In the genomic region with DNA sequence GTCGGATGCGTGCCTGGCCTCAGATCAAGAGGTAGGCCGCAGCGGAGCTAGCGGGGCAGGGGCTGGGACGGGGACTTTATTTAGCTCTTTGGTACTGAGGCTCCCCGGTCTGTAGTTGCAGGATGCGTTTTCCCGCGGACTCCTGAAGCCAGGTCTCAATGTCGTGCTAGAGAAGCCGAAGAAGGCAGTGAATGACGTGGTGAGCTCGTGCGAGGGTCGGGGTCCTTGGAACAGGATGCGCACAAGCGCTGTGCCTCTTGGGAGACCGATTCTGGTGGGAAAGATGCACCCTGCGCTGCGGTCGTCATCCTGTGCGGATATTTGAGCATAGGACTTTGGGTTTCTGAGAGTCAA, we compare ENCODE assay signal across 8 mouse cellular contexts. TPM values are rescaled to one million over a fixed set of nuclear protein-coding genes. Genes with fewer than 3 reads are reported as not detected.
DNase-seq lines count a peak whose midpoint lies in the region; ATAC-seq and TF ChIP-seq lines count a peak whose summit lies in the region.

No protein-coding gene starts in this region.

- TF ChIP-seq EP300 in CH12.LX (IDR thresholded peaks at IDR 0.05; ENCODE audit: low read length), result no peak
- no peak for TF ChIP-seq EP300 in liver, embryonic 14.5 days (IDR thresholded peaks at IDR 0.05; ENCODE audit: low read depth)

- H3K9ac ChIP-seq in CH12.LX (ENCODE audit: insufficient read depth, low read depth), result peak overlapping the region; percentile 70
- peak overlapping the region; percentile 74 for H3K9ac ChIP-seq in forebrain, embryonic 12.5 days
- peak overlapping the region; percentile 74 for H3K9ac ChIP-seq in liver, embryonic 14.5 days (replicated peaks)

- H3K4me3 ChIP-seq in heart, embryonic 10.5 days, result peak overlapping the region; percentile 80
- H3K4me3 ChIP-seq in CH12.LX (replicated peaks in 1 of 3; ENCODE audit: low read depth in 2 of 3, low read length in 2 of 3, poor library complexity in 1 of 3), result peak overlapping the region; percentile 78 to 97 (median 93)
- H3K4me3 ChIP-seq in forebrain, embryonic 12.5 days (replicated peaks), result peak overlapping the region; percentile 78
- H3K4me3 ChIP-seq in liver, embryonic 14.5 days (ENCODE audit: insufficient read depth in 1 of 2, low read depth in 2 of 2, low read length in 2 of 2), result peak overlapping the region; percentile 73 to 78

- peak overlapping the region; percentile 74 for H3K27ac ChIP-seq in heart, embryonic 10.5 days
- H3K27ac ChIP-seq in CH12.LX (ENCODE audit: insufficient read depth, low read depth), result 0 out of 2 replicates have a peak overlapping the region, but pooled peaks have one; percentile 11
- peak overlapping the region; percentile 25; the same call in 1 of the 2 replicates for H3K27ac ChIP-seq in forebrain, embryonic 12.5 days
- H3K27ac ChIP-seq in liver, embryonic 14.5 days, result no peak overlapping the region

- H3K9me3 ChIP-seq in heart, embryonic 10.5 days, result 0 out of 2 replicates have a peak, but pooled peaks cover 4% of the 10 kb centered on the region
- H3K9me3 ChIP-seq in CH12.LX (replicated peaks; ENCODE audit: low read length), result peaks cover 22% of the 10 kb centered on the region
- peaks cover 5% of the 10 kb centered on the region for H3K9me3 ChIP-seq in forebrain, embryonic 12.5 days
- H3K9me3 ChIP-seq in liver, embryonic 14.5 days (ENCODE audit: control insufficient read depth, low read length), result no peaks in the 10 kb centered on the region

- peak overlapping the region; percentile 88 for H3K4me2 ChIP-seq in CH12.LX (ENCODE audit: insufficient read depth, low read depth, poor library complexity, severe bottlenecking)
- H3K4me2 ChIP-seq in forebrain, embryonic 12.5 days, result peak overlapping the region; percentile 94
- peak overlapping the region; percentile 84 for H3K4me2 ChIP-seq in liver, embryonic 14.5 days (ENCODE audit: low read depth)

- ATAC-seq in forebrain, embryonic 12.5 days (ENCODE audit: low FRiP score), result peak; percentile 39
- peak; percentile 27 for ATAC-seq in liver, embryonic 14.5 days (ENCODE audit: insufficient read depth)

- peaks cover 10% of the 10 kb centered on the region for H3K4me1 ChIP-seq in heart, embryonic 10.5 days
- peaks cover 5 to 11% of the 10 kb centered on the region in 2 experiments for H3K4me1 ChIP-seq in CH12.LX (ENCODE audit: control insufficient read depth in 1 of 2, insufficient read depth in 2 of 2)
- H3K4me1 ChIP-seq in forebrain, embryonic 12.5 days, result peaks cover 11% of the 10 kb centered on the region
- peaks cover 7 to 12% of the 10 kb centered on the region in 2 experiments; a peak in 3 of 4 replicates for H3K4me1 ChIP-seq in liver, embryonic 14.5 days (replicated peaks; ENCODE audit: control insufficient read depth in 2 of 2, insufficient read depth in 2 of 2, low read length in 1 of 2)

- no peak for TF ChIP-seq RAD21 in CH12.LX (IDR thresholded peaks at IDR 0.05; ENCODE audit: low read depth, low read length)

- WGBS in heart, embryonic 10.5 days, result under 1% methylated on average over 23 of the region's 23 CpGs
- WGBS in forebrain, embryonic 12.5 days, result under 1% methylated on average over 23 of the region's 23 CpGs
- under 1% methylated on average over 23 of the region's 23 CpGs for whole genome bisulfite sequencing in liver, embryonic 14.5 days (ENCODE audit: insufficient replicate concordance)

- DNase-seq in heart, embryonic 10.5 days (ENCODE audit: low spot score), result no peak
- no peak for DNase-seq in heart, adult 9 months (ENCODE audit: low spot score in 2 of 2)
- peak; percentile 25 for DNase-seq in CH12.LX (ENCODE audit: extremely low read depth)
- no peak for DNase-seq in liver, embryonic 14.5 days (ENCODE audit: low read depth in 3 of 3, low spot score in 3 of 3)
- no peak for DNase-seq in urinary bladder, adult 2 months (ENCODE audit: low spot score)
- no peak for DNase-seq in cerebellum, adult 11 months
- no peak for DNase-seq in cerebellum, adult 9-10 months

- no peak for TF ChIP-seq CTCF in CH12.LX (conservative IDR thresholded peaks at IDR 0.05 in 1 of 2, IDR thresholded peaks at IDR 0.05 in 1 of 2; ENCODE audit: low read depth in 2 of 2, low read length in 2 of 2)
- no peak for TF ChIP-seq CTCF in liver, embryonic 14.5 days (IDR thresholded peaks at IDR 0.05; ENCODE audit: low read depth)

- in situ Hi-C loops in CH12.LX (cut with MboI; ENCODE audit: low pct_ligation_motif_present, low pct_unique_long_range_greater_than_20kb, low sequenced_read_pairs), result no loop called here

- no peaks in the 10 kb centered on the region for H3K27me3 ChIP-seq in heart, embryonic 10.5 days (ENCODE audit: insufficient read depth, poor library complexity, severe bottlenecking)
- peaks cover 11% of the 10 kb centered on the region for H3K27me3 ChIP-seq in CH12.LX (replicated peaks)
- no peaks in the 10 kb centered on the region for H3K27me3 ChIP-seq in forebrain, embryonic 12.5 days
- no peaks in the 10 kb centered on the region for H3K27me3 ChIP-seq in liver, embryonic 14.5 days (ENCODE audit: control insufficient read depth, insufficient read depth, low read length)

- TF ChIP-seq POLR2A in CH12.LX (IDR thresholded peaks at IDR 0.05; ENCODE audit: low read depth, low read length), result no peak

- H3K36me3 ChIP-seq in heart, embryonic 10.5 days, result peaks cover 32% of the 10 kb centered on the region
- peaks cover 30 to 33% of the 10 kb centered on the region in 2 experiments for H3K36me3 ChIP-seq in CH12.LX (replicated peaks in 1 of 2; ENCODE audit: control insufficient read depth in 1 of 2, insufficient read depth in 1 of 2, low read length in 1 of 2)
- H3K36me3 ChIP-seq in forebrain, embryonic 12.5 days (replicated peaks), result peaks cover 32% of the 10 kb centered on the region
- peaks cover 18% of the 10 kb centered on the region for H3K36me3 ChIP-seq in liver, embryonic 14.5 days (replicated peaks; ENCODE audit: control insufficient read depth, insufficient read depth, low read depth)

- H3K79me2 ChIP-seq in CH12.LX (replicated peaks; ENCODE audit: control insufficient read depth, extremely low read depth, insufficient read depth, poor library complexity, severe bottlenecking), result peaks cover 24% of the 10 kb centered on the region

- dilution Hi-C loops in CH12.LX (cut with MboI; ENCODE audit: extremely low pct_ligation_motif_present, extremely low pct_unique_long_range_greater_than_20kb, low sequenced_read_pairs), result no loop called here

TF ChIP-seq in CH12.LX, 34 proteins besides CTCF, POLR2A, EP300 and RAD21 (continues in another document):
- TF ChIP-seq SIN3A (IDR thresholded peaks at IDR 0.05; ENCODE audit: low read length) (peak; percentile 48), USF1 (IDR thresholded peaks at IDR 0.05; ENCODE audit: low read depth, low read length) (no peak), MYC (IDR thresholded peaks at IDR 0.05; ENCODE audit: low read depth, low read length) (no peak), POLR2AphosphoS2 (IDR thresholded peaks at IDR 0.05; ENCODE audit: low read depth, low read length) (no peak), JUND (conservative IDR thresholded peaks at IDR 0.05; ENCODE audit: low read depth, low read length) (no peak), MAX (IDR thresholded peaks at IDR 0.05; ENCODE audit: low read length) (no peak), MXI1 (IDR thresholded peaks at IDR 0.05; ENCODE audit: low read depth, low read length) (peak; percentile 11; the same call in 1 of the 2 replicates), MAFK (IDR thresholded peaks at IDR 0.05; ENCODE audit: insufficient replicate concordance, low read length) (no peak), ETS1 (conservative IDR thresholded peaks at IDR 0.05; ENCODE audit: low read depth, low read length) (no peak), USF2 (conservative IDR thresholded peaks at IDR 0.05; ENCODE audit: low read depth, low read length) (no peak), NRF1 (IDR thresholded peaks at IDR 0.05; ENCODE audit: low read depth, low read length) (no peak), NELFE (IDR thresholded peaks at IDR 0.05; ENCODE audit: low read depth, low read length) (no peak), E2F4 (IDR thresholded peaks at IDR 0.05; ENCODE audit: insufficient replicate concordance, low read depth, low read length) (no peak), IRF4 (IDR thresholded peaks at IDR 0.05; ENCODE audit: low read depth, low read length) (0 out of 2 replicates have a peak, but pooled peaks have one; percentile 3), SMC3 (IDR thresholded peaks at IDR 0.05; ENCODE audit: low read depth, low read length) (no peak), CHD1 (IDR thresholded peaks at IDR 0.05; ENCODE audit: low read depth, low read length) (no peak), RCOR1 (conservative IDR thresholded peaks at IDR 0.05; ENCODE audit: low read depth, low read length) (no peak)

RNA-seq across cellular contexts. Expression of a gene that starts 0.3 kb away (rescaled TPM):
- polyA plus RNA-seq in heart, embryonic 10.5 days (2016; fragmentation: Nextera tagmentation; extraction: Ambion mirVana), result 110 and 166 TPM in 2 replicates
- total RNA-seq in CH12.LX (2012; rRNA removed) (167 and 209 TPM in 2 replicates), CH12.LX (2014; rRNA removed) (271 and 276 TPM in 2 replicates)
- 257 and 309 TPM in 2 replicates for polyA plus RNA-seq in CH12.LX (2012; ENCODE audit: insufficient read length, low read depth)
- 193 and 200 TPM in 2 replicates for polyA plus RNA-seq in forebrain, embryonic 12.5 days (2016; fragmentation: Nextera tagmentation; extraction: Ambion mirVana)
- polyA plus RNA-seq in liver, embryonic 14.5 days (2012; rRNA removed), result 27.7 and 60.2 TPM in 2 replicates
- 92.2 and 95.0 TPM in 2 replicates for polyA plus RNA-seq in liver, embryonic 14.5 days (2014; fragmentation: Nextera tagmentation; extraction: Ambion mirVana)
- 63.4 and 72.6 TPM in 2 replicates for polyA plus RNA-seq in urinary bladder, adult 2 months (2012; rRNA removed)

RNA-seq across cellular contexts. Expression of a gene that starts 0.4 kb away (rescaled TPM):
- polyA plus RNA-seq in heart, embryonic 10.5 days (2016; fragmentation: Nextera tagmentation; extraction: Ambion mirVana), result 0.84 and 1.1 TPM in 2 replicates
- total RNA-seq in CH12.LX (2012; rRNA removed) (not detected in 2 replicates), CH12.LX (2014; rRNA removed) (not detected in 2 replicates)
- polyA plus RNA-seq in CH12.LX (2012; ENCODE audit: insufficient read length, low read depth), result not detected in 2 replicates
- 0.74 and 0.89 TPM in 2 replicates for polyA plus RNA-seq in forebrain, embryonic 12.5 days (2016; fragmentation: Nextera tagmentation; extraction: Ambion mirVana)
- 0.12 and 0.54 TPM in 2 replicates for polyA plus RNA-seq in liver, embryonic 14.5 days (2012; rRNA removed)
- 0.94 and 1.3 TPM in 2 replicates for polyA plus RNA-seq in liver, embryonic 14.5 days (2014; fragmentation: Nextera tagmentation; extraction: Ambion mirVana)
- polyA plus RNA-seq in urinary bladder, adult 2 months (2012; rRNA removed), result 0.04 and 0.08 TPM in 2 replicates

RNA-seq across cellular contexts. Expression of a gene that starts 37.8 kb away (rescaled TPM):
- polyA plus RNA-seq in heart, embryonic 10.5 days (2016; fragmentation: Nextera tagmentation; extraction: Ambion mirVana), result not detected in 2 replicates
- total RNA-seq in CH12.LX (2012; rRNA removed) (not detected in 2 replicates), CH12.LX (2014; rRNA removed) (not detected in 2 replicates)
- not detected in 2 replicates for polyA plus RNA-seq in CH12.LX (2012; ENCODE audit: insufficient read length, low read depth)
- polyA plus RNA-seq in forebrain, embryonic 12.5 days (2016; fragmentation: Nextera tagmentation; extraction: Ambion mirVana), result not detected in 2 replicates
- not detected in 2 replicates for polyA plus RNA-seq in liver, embryonic 14.5 days (2012; rRNA removed)
- polyA plus RNA-seq in liver, embryonic 14.5 days (2014; fragmentation: Nextera tagmentation; extraction: Ambion mirVana), result not detected in 2 replicates
- not detected in 2 replicates for polyA plus RNA-seq in urinary bladder, adult 2 months (2012; rRNA removed)
